Mouse (Mus musculus) kidney, postnatal 25 days (tissue): ENCODE data around the gene Zswim8.
"Not testable (repeated sequence)": the region's sequence is repeated elsewhere in the genome, so short reads cannot be mapped to it uniquely, and the experiment has no call there.

Experiments used
- DNase-seq, 2 experiments: peaks; one replicate each; pipeline ENCODE4 v3.0.0; 2021; ENCODE audit warnings: mixed read lengths in 2 of 2

Gene Zswim8

GRCm38 (mm10) chr14:20694185-20694883 is 13.0 kb upstream of the Zswim8 start:
- DNase-seq = no peak

GRCm38 (mm10) chr14:20694884-20695760 is 12.2 kb upstream of the Zswim8 start, which contains the start of gene Fut11:
TSS of gene Fut11 (plus strand) at chr14:20694968.
- DNase-seq = peak; percentile 87 to 93

- peak in 1 of 2 experiments; percentile 49 for DNase-seq
Observed at GRCm38 (mm10) chr14:20695761-20696520, 11.4 kb upstream of the Zswim8 start.

DNA sequence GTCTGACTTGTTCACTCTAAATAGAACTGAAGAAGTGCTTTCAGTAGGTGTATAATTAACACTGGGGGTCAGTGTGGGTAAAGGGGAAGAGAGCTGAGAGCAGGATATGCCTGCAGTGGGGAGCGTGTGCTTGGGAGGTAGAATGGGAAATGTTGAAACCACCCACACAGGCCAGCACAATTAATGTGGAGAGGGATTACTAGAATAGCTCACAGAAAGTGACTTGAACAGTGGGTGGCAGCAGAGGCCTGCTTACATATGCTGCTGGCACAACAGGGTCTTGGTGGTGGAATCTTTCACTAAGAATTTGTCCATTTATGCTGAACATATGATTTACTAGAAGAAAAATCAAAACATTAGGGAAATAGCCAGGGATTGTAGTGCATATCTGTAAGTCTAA is 10.4 kb upstream of the Zswim8 start:
- DNase-seq = peak; percentile 59 to 61

DNA sequence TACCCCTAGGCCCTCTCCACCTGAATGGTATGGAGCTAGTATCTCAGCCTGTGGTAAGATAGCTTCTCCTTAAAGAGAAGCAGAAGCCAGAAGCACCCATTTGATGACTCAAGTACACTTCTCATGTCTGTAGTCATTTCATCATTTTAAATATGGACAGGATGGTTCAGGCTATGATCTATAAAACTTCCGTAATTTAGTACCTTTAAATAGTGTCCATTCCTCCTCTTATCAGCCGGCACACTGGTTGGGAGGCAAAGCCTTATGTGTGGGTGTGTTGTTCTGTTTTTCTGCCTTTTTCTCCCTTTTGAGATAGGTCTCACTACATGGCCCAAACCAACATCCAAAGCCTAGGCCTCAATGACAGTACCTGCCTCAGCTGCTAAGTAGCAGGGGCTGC is 8.8 kb upstream of the Zswim8 start:
- DNase-seq = no peak

GRCm38 (mm10) chr14:20700362-20700761 is 7.0 kb upstream of the Zswim8 start:
- DNase-seq = no peak

GRCm38 (mm10) chr14:20701554-20701953 is 5.8 kb upstream of the Zswim8 start:
- no peak for DNase-seq

- DNase-seq = no peak
Observed at GRCm38 (mm10) chr14:20702096-20702740, 5.1 kb upstream of the Zswim8 start.

DNA sequence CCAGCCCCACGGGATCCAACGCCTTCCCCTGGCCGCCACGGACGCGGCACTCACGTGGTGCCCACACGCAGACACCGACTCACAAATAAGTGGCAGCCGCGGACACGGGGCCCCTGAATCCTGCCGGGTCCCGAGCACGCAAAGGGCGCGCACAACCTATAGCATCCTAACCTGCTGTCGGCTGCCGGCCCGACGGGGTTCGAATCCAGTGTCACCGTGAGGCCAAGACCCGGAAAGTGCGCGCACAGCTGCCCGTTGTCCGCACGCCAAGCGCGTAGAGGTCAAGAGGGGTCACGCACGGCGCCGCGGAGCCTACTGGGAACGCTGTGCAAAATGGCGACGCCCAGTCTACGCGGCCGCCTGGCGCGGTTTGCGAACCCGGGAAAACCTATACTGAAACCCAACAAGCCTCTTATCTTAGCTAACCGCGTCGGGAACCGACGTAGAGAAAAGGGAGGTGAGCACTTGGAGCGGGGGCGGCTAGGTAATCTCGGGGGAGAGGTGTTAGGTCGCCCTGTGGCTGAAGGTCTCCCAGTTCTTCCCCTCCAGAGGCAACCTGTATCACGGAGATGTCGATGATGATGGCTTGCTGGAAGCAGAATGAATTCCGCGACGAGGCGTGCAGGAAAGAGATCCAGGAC is 4.5 kb upstream of the Zswim8 start, which contains the start of gene Chchd1:
Gene Chchd1 (plus strand): TSS at position 266 of the 641 bp plus-strand sequence.
- peak; percentile 94 for DNase-seq

DNA sequence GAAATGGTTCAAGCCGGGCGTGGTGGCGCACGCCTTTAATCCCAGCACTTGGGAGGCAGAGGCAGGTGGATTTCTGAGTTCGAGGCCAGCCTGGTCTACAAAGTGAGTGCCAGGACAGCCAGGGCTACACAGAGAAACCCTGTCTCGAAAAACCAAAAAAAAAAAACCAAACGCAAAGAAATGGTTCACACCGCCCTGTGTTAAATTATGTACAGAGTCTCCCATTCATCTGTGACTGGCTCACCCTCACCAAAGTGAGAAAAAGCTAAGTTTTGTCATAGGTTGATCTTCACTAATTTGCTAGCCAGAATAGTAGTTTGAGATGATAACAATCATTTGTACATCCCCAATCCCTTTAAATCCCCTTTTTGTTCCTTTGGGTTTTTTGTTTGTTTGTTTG is 3.9 kb upstream of the Zswim8 start:
- not testable (repeated sequence) for DNase-seq

DNA sequence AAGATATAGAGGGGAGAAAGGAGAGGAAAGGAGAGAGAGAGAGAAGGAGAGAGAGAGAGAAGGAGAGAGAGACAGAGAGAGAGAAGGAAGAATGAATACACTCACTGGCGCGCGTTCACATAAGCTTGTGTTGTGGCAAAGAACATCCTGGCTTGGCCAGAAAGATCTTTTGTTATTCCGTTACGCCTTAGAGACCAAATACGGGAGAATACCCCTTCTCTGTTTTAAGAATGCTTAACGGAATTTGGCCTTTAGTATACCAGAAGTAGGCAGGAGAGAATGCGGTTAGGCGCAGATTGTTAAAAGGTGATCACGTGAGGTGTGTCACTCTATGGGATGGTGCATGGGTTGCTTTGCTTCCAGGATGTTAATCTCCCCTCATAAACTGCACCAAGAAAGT is 887 bp downstream of the Zswim8 start:
- DNase-seq = no peak

GRCm38 (mm10) chr14:20713832-20714231 is 6.5 kb downstream of the Zswim8 start:
- DNase-seq = no peak

DNA sequence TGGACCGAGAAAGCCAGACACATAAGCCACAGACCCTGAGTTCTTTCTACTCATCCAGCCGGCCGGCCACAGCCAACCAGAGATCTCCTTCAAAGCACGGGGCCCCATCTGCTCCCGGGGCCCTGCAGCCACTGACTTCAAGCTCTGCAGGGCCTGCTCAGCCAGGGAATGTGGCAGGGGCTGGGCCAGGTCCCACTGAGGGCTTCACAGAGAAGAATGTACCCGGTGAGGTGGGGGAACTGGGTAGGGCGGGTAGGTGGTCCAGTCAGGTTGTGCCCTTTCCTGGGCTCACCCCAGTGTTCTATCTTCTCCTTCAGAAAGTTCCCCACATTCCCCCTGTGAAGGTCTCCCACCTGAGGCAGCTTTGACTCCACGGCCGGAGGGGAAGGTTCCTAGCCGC is 11.1 kb downstream of the Zswim8 start:
- DNase-seq = no peak

GRCm38 (mm10) chr14:20719767-20720166 is 12.4 kb downstream of the Zswim8 start:
- DNase-seq = no peak

- DNase-seq = no peak
Observed at GRCm38 (mm10) chr14:20721371-20721770, 14.0 kb downstream of the Zswim8 start.

DNA sequence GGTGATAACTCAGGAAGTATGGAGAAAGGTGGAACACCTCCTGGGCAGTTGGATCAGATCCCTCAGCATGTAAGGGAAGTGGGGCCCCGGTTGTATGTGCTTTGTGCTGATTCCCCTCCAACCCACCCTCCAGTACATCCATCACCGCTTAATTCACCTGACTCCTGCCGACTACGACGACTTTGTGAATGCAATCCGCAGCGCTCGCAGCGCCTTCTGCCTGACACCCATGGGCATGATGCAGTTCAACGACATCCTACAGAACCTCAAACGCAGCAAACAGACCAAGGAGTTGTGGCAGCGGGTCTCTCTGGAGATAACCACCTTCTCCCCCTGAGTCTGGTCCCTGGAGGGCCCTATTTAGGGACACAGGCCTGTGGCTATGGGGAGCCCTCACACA is 15.7 kb downstream of the Zswim8 start:
- no peak for DNase-seq

- DNase-seq = peak; percentile 72 to 76
Observed at GRCm38 (mm10) chr14:20724043-20724442, 16.7 kb downstream of the Zswim8 start.

- DNase-seq = no peak
Observed at GRCm38 (mm10) chr14:20725660-20726339, 18.4 kb downstream of the Zswim8 start.

DNA sequence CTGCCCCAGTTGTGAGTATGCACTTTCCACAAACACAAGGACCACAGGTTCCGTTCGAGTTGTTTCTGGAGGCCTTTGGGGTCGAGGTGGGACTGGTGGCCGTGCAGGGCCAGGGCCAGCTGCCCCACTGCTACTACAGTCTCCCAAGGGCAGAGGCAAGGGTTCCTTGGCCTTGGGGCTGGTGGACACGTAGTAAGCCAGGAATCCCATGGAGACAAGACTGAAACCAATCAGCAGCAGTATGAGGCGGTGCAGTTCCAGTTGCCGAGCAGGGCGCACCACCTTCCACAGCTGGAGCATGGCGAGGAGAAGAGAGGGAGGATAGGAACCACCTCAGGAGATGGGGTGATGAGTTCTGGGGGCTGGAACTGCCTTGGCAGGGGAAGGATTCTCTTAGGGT is 22.5 kb downstream of the Zswim8 start:
- DNase-seq = no peak

DNA sequence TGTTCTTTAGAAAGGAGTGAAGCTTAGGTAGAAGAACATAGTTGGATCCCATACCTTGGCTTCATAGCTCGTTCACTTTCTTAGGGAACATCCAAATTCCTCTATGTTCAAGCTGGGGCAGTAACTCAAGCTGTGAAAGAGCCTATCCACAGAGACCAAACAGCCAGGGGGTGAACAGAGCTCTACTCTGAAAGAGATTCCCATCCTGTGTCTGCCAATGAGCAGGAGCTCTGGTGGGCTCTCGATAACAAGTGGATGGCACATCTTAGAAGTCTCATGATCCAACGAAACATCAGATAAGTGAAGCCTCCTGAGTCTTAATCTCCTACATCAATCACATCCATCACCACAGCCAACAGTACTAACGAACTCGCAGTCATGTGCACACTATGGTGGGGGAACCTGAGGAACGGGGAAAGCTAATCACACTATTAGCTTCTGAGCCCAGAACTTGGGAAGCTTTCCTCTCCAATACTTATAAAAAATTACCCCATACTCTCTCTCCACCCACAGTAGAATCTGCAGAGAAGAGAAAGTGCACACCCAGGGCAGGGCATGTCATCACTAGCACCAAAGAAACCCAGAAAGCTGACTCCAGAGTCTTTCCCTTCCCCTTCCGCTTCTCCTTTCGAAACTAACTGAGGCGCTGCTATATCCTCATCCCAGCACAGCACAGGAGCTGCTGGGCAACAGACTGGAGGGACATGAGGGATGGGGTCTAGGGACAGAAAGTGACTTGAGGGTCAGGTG is 23.7 kb downstream of the Zswim8 start:
- DNase-seq = no peak
